Mouse (Mus musculus) T-cell, adult 66 days (primary cell): ENCODE measurements around the gene Rad9b. TPM values are rescaled to one million over a fixed set of nuclear protein-coding genes. Genes with fewer than 3 reads are reported as not detected.

Experiments used
- total RNA-seq, 2 experiments: library from RNA; stranded (reverse); gene quantifications; 3 replicates in 1 of 2; 4 replicates in 1 of 2; pipeline ENCODE4 v1.2.4; 2023

Rad9b gene
- 1 to 10 TPM; 5.3 to 7.7 TPM for total RNA-seq

GRCm38 (mm10) chr5:122353807-122354491 lies at the start of gene Rad9b, which contains the start of gene Vps29:
Rad9b (minus strand) TSS chr5:122354233.
Vps29 (plus strand) TSS chr5:122354369.

GRCm38 (mm10) chr5:122391786-122392180 lies 37.8 kb upstream of the Rad9b start, which contains the start of gene Arpc3:
Arpc3 (plus strand) TSS chr5:122391878.

DNA sequence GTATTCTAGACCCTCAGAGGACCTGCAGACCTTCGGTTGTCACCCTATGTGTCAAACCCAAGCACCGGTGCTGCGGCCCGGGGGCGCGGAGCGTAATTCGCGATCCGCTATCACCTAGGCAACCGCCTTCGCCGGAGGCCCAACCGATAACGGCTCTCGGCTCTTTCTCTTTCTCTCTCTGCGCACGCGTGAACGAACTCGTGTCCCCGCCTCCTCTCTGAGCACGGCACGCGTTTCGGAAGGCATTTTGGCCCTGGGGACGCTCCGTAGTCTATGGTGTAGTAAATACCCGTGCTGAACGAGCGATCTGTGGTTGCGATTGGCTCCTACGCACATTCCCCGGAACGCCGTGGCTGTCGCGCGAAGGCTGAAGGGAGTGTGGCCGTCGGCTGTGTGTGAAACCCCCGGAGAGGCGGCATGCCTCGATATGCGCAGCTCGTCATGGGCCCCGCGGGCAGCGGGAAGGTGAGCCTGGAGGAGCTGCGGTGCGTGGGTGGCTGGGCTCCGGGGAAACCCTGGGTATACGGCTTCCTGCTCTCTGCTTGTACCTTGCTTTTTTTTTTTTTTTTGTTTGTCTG lies 18.2 kb upstream of the Rad9b start, which contains the start of gene Fam216a:
Fam216a (minus strand) TSS at position 173 of the 578 bp plus-strand sequence.

DNA sequence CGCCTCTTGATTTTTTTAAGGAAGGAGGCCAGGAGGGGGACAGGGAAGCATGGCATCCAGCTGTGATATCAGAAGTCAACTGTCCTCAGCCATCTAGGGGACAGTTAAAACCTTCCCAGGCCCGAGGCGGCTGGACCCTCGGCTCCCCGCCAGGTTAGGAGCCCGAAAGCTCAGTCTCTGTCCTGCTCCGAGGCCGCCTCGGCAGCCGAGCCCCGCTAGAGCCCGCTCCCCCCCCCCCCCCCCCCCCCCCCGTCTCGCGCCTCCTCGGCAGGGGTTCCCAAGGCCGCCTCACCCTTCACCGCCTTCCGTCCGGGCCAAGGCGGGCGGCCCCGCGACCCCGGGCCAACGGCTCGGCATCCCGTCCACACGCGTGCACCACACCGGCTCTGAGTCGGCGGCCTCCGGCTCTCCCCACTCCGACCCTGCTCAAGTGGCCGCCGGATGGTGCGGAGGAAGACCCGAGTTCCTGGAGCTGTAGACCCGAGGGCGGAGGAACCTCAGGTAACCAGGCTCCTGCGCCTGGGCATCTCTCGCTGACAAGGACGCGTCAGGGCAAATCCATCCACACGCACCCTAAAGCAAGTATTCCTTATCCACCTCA lies 17.7 kb upstream of the Rad9b start, which contains the start of gene Gpn3:
Gpn3 (plus strand) TSS at position 286 of the 601 bp plus-strand sequence.

GRCm38 (mm10) chr5:122284183-122285028 lies 69.6 kb downstream of the Rad9b start, which contains the start of gene Pptc7:
Pptc7 (plus strand) TSS chr5:122284365.

Other genes starting within 250 kb of the Rad9b start
- not detected for gene Ccdc63, start 213.4 kb downstream of the Rad9b start, total RNA-seq
- gene Ppp1cc, start 196.0 kb downstream of the Rad9b start, total RNA-seq = 100 to 1,000 TPM; 275 to 280 TPM
- 10 to 100 TPM; 73.6 to 74.4 TPM for gene Hvcn1, start 147.4 kb downstream of the Rad9b start, total RNA-seq
- gene Tctn1, start 89.8 kb downstream of the Rad9b start, total RNA-seq = 1 to 10 TPM; 2.5 to 2.8 TPM
- 10 to 100 TPM; 35.9 to 42.7 TPM for gene Pptc7, start 69.9 kb downstream of the Rad9b start, total RNA-seq
- gene Vps29, start 136 bp upstream of the Rad9b start, total RNA-seq = 10 to 100 TPM; 54.6 to 72.1 TPM
- gene Gpn3, start 17.6 kb upstream of the Rad9b start, total RNA-seq = 10 to 100 TPM; 59.8 to 72.1 TPM
- gene Fam216a, start 18.1 kb upstream of the Rad9b start, total RNA-seq = 10 to 100 TPM in 1 of 2 experiments, 1 to 10 TPM in 1; 9.0 to 13.7 TPM
- gene Arpc3, start 37.6 kb upstream of the Rad9b start, total RNA-seq = 100 to 1,000 TPM; 230 to 262 TPM
- gene Anapc7, start 67.5 kb upstream of the Rad9b start, total RNA-seq = 10 to 100 TPM; 42.6 to 43.2 TPM
- 10 to 100 TPM; 79.4 to 86.8 TPM for gene Atp2a2, start 148.0 kb upstream of the Rad9b start, total RNA-seq